Mouse (Mus musculus) embryonic facial prominence, embryonic 10.5 days (tissue): ENCODE measurements around the gene Pigk. TPM values are rescaled to one million over a fixed set of nuclear protein-coding genes. Genes with fewer than 3 reads are reported as not detected.
"Not testable (repeated sequence)": the region's sequence is repeated elsewhere in the genome, so short reads cannot be mapped to it uniquely, and the experiment has no call there.

Source experiments
- DNase-seq: peaks from one replicate; pipeline ENCODE4 v3.0.0-alpha.2; 2017; ENCODE audit warnings: low spot score
- H3K27ac ChIP-seq: fragments of 300-500 bp; sonication (generic); replicated peaks from 2 replicates; pipeline ENCODE4 v1.5.1; 2016; ENCODE audit warnings: mild to moderate bottlenecking
- H3K27me3 ChIP-seq: fragments of 300-500 bp; sonication (generic); replicated peaks from 2 replicates; pipeline ENCODE4 v1.6.1; 2016; ENCODE audit warnings: low read depth, mild to moderate bottlenecking; ENCODE audit not compliant: poor library complexity, severe bottlenecking
- H3K36me3 ChIP-seq: fragments of 300-500 bp; sonication (generic); replicated peaks from 2 replicates; pipeline ENCODE4 v1.6.1; 2016; ENCODE audit warnings: mild to moderate bottlenecking, moderate library complexity
- H3K4me1 ChIP-seq: fragments of 300-500 bp; sonication (generic); 2 replicates; pipeline ENCODE4 v1.6.1; 2016
- H3K4me3 ChIP-seq: fragments of 300-500 bp; sonication (generic); 2 replicates; pipeline ENCODE4 v1.5.1; 2016; ENCODE audit warnings: mild to moderate bottlenecking, moderate library complexity
- H3K9me3 ChIP-seq: fragments of 300-500 bp; sonication (generic); 2 replicates; pipeline ENCODE4 v1.6.1; 2016; ENCODE audit warnings: mild to moderate bottlenecking
- WGBS: fragments of 180-500 bp; shearing (Covaris S2); methylation state at CpG from one replicate; pipeline ENCODE4 v1.1.7; 2016; 5-methylcytosine and 5-hydroxymethylcytosine counted together
- polyA plus RNA-seq: library from polyadenylated mRNA; unstranded; fragments of >200 nt; fragmentation: Nextera tagmentation; extraction: Ambion mirVana; gene quantifications from 2 replicates; pipeline ENCODE4 v1.2.1, GENCODE M21; 2016

The Pigk gene
- polyA plus RNA-seq, 1 experiment from 2014 or later: 34.1 TPM

GRCm38 (mm10) chr3:152784353-152784752, 70.5 kb downstream of the Pigk start:
- not testable (repeated sequence) for H3K4me1 ChIP-seq, H3K36me3 ChIP-seq, H3K9me3 ChIP-seq, DNase-seq, H3K27me3 ChIP-seq, H3K27ac ChIP-seq, H3K4me3 ChIP-seq
- WGBS: 97% methylated on average over 8 of the region's 13 CpGs

DNA sequence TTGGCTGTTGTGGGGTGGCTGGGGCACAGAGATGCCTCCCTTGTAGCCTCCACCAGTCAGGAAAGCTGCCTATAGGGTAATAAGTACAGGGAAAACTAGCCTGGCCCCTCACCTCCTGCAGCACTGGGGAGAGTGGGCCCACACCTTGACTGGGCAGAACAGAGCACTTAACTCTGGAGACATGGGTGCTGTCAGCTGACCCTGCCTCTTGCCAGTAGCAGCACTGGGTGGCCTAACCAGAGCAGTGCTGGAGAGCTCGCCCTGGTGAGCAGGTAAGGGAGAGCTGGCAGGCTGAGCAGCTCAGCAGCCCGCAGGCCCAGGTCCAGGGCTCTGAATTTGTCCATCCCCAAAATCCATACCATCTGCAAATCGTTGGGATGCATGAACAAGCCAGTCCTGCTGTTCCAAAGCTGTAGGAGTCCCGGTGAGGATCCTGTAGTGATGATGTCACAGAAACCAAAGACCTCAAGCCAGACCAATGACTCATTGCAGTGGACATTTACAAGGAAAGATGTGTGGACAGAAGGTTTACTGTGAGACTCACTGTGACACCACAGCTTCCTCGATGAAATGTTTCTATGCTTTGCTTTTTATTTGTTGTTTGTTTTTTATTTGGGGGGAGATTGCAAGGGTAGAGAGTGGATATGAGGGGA, 74.5 kb downstream of the Pigk start:
- H3K4me1 ChIP-seq, H3K4me3 ChIP-seq, H3K27ac ChIP-seq, H3K27me3 ChIP-seq, DNase-seq, H3K9me3 ChIP-seq: not testable (repeated sequence)
- peaks cover 16% of the 10 kb centered on the region; the same call in 1 of the 2 replicates for H3K36me3 ChIP-seq
- WGBS: 87% methylated on average over 5 of the region's 5 CpGs

GRCm38 (mm10) chr3:152792601-152793000, 78.7 kb downstream of the Pigk start:
- no peak for DNase-seq
- H3K4me1 ChIP-seq: peaks cover 12% of the 10 kb centered on the region
- H3K9me3 ChIP-seq: no peaks in the 10 kb centered on the region
- H3K27me3 ChIP-seq: no peaks in the 10 kb centered on the region
- 96% methylated on average over 5 of the region's 5 CpGs for WGBS
- peaks cover 9% of the 10 kb centered on the region; the same call in 1 of the 2 replicates for H3K36me3 ChIP-seq
- H3K27ac ChIP-seq: no peak overlapping the region
- H3K4me3 ChIP-seq: no peak overlapping the region

DNA sequence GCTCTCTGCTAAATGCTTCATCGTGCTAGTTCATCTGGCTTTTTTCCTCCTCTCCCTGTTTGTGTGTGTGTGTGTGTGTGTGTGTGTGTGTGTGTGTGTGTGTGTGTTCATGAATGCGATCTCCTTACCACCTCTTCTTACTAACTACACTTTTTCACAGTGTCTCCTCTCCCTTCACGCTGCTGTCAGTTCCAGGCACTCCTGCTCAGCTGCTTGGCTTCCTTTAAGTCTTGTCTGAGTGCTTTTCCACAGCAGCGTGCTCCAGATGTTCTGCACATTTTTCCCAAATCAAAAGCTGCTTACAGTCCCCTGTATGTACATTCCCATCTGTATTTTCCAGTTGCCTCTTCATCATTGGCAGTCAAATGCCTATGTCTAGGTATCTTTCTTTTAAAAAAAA, 79.1 kb downstream of the Pigk start:
- Histone ChIP-seq H3K36me3 (peaks cover 6% of the 10 kb centered on the region; the same call in 1 of the 2 replicates), H3K4me1 (peaks cover 12% of the 10 kb centered on the region), H3K27me3 (no peaks in the 10 kb centered on the region), H3K27ac (no peak overlapping the region), H3K9me3 (no peaks in the 10 kb centered on the region), H3K4me3 (no peak overlapping the region)
- DNase-seq: no peak
- 86% methylated on average over 4 of the region's 4 CpGs for WGBS

- no peak for DNase-seq
- H3K9me3 ChIP-seq: peaks cover 3% of the 10 kb centered on the region
- no peak overlapping the region for H3K4me3 ChIP-seq
- no peak overlapping the region for H3K27ac ChIP-seq
- WGBS: 86% methylated on average over 4 of the region's 4 CpGs
- 0 out of 2 replicates have a peak, but pooled peaks cover 3% of the 10 kb centered on the region for H3K36me3 ChIP-seq
- H3K4me1 ChIP-seq: peaks cover 12% of the 10 kb centered on the region
- H3K27me3 ChIP-seq: no peaks in the 10 kb centered on the region
Observed at GRCm38 (mm10) chr3:152796216-152796615, 82.3 kb downstream of the Pigk start.

GRCm38 (mm10) chr3:152797354-152797753, 83.5 kb downstream of the Pigk start:
- Histone ChIP-seq H3K4me1 (peaks cover 12% of the 10 kb centered on the region), H3K4me3 (no peak overlapping the region), H3K27ac (no peak overlapping the region), H3K27me3 (no peaks in the 10 kb centered on the region), H3K9me3 (peaks cover 3% of the 10 kb centered on the region), H3K36me3 (no peaks in the 10 kb centered on the region)
- DNase-seq: no peak
- WGBS: 23% methylated on average over 2 of the region's 2 CpGs

DNA sequence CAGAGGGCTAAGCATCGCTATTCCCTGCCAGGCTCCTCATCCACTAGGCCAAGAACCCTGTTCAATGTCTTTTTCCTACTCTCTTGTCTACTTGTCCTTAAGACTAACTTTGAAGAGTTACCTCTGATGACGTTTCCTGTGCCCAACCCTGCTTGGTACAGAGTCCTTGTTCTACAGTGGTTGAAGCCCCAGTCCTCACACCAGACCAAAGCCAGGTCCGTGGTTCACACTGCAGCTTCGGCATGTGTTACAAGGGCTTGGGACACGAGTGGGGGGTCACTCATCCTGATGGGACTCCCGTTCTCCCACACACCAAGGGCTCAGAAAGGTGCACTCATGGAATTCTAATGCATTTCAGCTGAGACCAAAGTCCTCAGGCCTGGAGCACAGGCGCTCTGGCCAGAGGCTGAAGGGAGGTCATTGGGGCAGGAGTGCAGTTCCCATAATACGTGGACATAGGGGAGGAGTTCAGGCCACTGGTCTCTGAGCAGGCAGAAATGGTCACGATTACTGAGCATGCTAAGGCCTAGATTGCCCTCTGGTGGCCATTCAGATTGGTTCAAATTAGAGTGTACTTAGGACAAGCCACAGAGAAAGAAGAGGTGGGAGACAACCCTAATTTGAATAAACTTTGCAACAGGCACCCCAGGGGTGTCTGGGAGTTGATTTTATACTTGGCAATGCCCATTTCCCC, 86.0 kb downstream of the Pigk start:
- Histone ChIP-seq H3K27me3 (no peaks in the 10 kb centered on the region), H3K9me3 (peaks cover 3% of the 10 kb centered on the region), H3K4me1 (peaks cover 12% of the 10 kb centered on the region), H3K27ac (no peak overlapping the region), H3K36me3 (no peaks in the 10 kb centered on the region), H3K4me3 (no peak overlapping the region)
- peak; percentile 29 for DNase-seq
- WGBS: 84% methylated on average over 9 of the region's 9 CpGs

- no peak overlapping the region for H3K4me3 ChIP-seq
- H3K9me3 ChIP-seq: no peaks in the 10 kb centered on the region
- no peak overlapping the region for H3K27ac ChIP-seq
- H3K36me3 ChIP-seq: no peaks in the 10 kb centered on the region
- no peaks in the 10 kb centered on the region for H3K27me3 ChIP-seq
- H3K4me1 ChIP-seq: no peaks in the 10 kb centered on the region
- 74% methylated on average over 4 of the region's 4 CpGs for WGBS
- no peak for DNase-seq
Observed at GRCm38 (mm10) chr3:152813905-152814304, 100.0 kb downstream of the Pigk start.

- no peak for DNase-seq
- Histone ChIP-seq H3K27me3 (no peaks in the 10 kb centered on the region), H3K36me3 (no peaks in the 10 kb centered on the region), H3K4me3 (no peak overlapping the region), H3K27ac (no peak overlapping the region), H3K9me3 (no peaks in the 10 kb centered on the region), H3K4me1 (no peaks in the 10 kb centered on the region)
- 91% methylated on average over 5 of the region's 5 CpGs for WGBS
Observed at GRCm38 (mm10) chr3:152815110-152815509, 101.2 kb downstream of the Pigk start.

GRCm38 (mm10) chr3:152820406-152820805, 106.5 kb downstream of the Pigk start:
- Histone ChIP-seq H3K27me3 (no peaks in the 10 kb centered on the region), H3K4me3 (no peak overlapping the region), H3K27ac (no peak overlapping the region), H3K4me1 (no peaks in the 10 kb centered on the region), H3K9me3 (no peaks in the 10 kb centered on the region), H3K36me3 (no peaks in the 10 kb centered on the region)
- 80% methylated on average over 3 of the region's 3 CpGs for WGBS
- DNase-seq: no peak

DNA sequence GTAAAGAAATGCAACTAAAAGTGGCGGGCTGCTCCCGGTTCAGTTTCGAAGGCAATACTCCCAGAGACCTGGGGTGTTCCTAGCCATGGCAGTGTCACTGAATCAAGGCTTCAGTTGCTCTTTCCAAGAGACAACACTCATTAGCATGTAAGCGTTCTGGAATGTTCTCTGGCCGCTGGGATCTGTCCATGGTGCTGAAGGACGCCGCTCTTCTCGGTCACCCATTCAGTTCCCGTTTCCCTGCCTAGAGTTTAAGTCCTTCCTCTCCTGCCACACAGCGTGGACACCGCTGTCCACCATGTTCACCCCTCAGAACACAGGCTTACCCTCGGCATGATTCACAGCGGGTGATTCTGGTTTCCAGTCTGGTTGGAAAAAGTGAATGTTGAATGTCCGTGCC, 107.3 kb downstream of the Pigk start:
- 66% methylated on average over 14 of the region's 14 CpGs for WGBS
- H3K36me3 ChIP-seq: no peaks in the 10 kb centered on the region
- no peak overlapping the region for H3K27ac ChIP-seq
- H3K9me3 ChIP-seq: no peaks in the 10 kb centered on the region
- DNase-seq: peak; percentile 81
- H3K4me3 ChIP-seq: no peak overlapping the region
- no peaks in the 10 kb centered on the region for H3K4me1 ChIP-seq
- H3K27me3 ChIP-seq: no peaks in the 10 kb centered on the region

- Histone ChIP-seq H3K27me3 (no peaks in the 10 kb centered on the region), H3K9me3 (no peaks in the 10 kb centered on the region), H3K4me3 (no peak overlapping the region), H3K36me3 (no peaks in the 10 kb centered on the region), H3K4me1 (peaks cover 9% of the 10 kb centered on the region), H3K27ac (no peak overlapping the region)
- WGBS: 86% methylated on average over 3 of the region's 3 CpGs
- no peak for DNase-seq
Observed at GRCm38 (mm10) chr3:152831377-152831776, 117.5 kb downstream of the Pigk start.

- Histone ChIP-seq H3K4me1 (peaks cover 9% of the 10 kb centered on the region), H3K27me3 (no peaks in the 10 kb centered on the region), H3K27ac (no peak overlapping the region), H3K9me3 (no peaks in the 10 kb centered on the region), H3K36me3 (no peaks in the 10 kb centered on the region), H3K4me3 (no peak overlapping the region)
- no peak for DNase-seq
- WGBS: 91% methylated on average over 9 of the region's 9 CpGs
Observed at GRCm38 (mm10) chr3:152831974-152832373, 118.1 kb downstream of the Pigk start.
